Mouse (Mus musculus) gastrocnemius, adult 18-20 months (tissue): ENCODE measurements around the gene Ube2d1. TPM values are rescaled to one million over a fixed set of nuclear protein-coding genes. Genes with fewer than 3 reads are reported as not detected.

ENCODE experiments used
- DNase-seq: peaks from one replicate; pipeline ENCODE4 v3.0.0; 2021; ENCODE audit warnings: low spot score
- long read RNA-seq, 2 experiments: library from polyadenylated mRNA; stranded (forward); transcript quantifications; one replicate each; pipeline ENCODE4 v2.0.0; 2021
- total RNA-seq, 2 experiments: library from RNA; stranded (reverse); gene quantifications; 2 replicates each; pipeline ENCODE4 v1.2.3; 2021

Ube2d1 gene
- total RNA-seq = 100 to 1,000 TPM; 170 to 210 TPM
- long read RNA-seq, experiment 1, transcript Ube2d1-201 (7 exons, 1,431 nt) = major isoform, 48 of 58 reads
- long read RNA-seq, experiment 1, partial matches to known transcripts = 3 of 58 reads
- long read RNA-seq, experiment 1, other reads (novel, unspliced or antisense) = 7 of 58 reads
- long read RNA-seq, experiment 2, transcript Ube2d1-201 (7 exons, 1,431 nt) = major isoform, 51 of 62 reads
- long read RNA-seq, experiment 2, partial matches to known transcripts = 3 of 62 reads
- long read RNA-seq, experiment 2, other reads (novel, unspliced or antisense) = 7 of 62 reads

DNA sequence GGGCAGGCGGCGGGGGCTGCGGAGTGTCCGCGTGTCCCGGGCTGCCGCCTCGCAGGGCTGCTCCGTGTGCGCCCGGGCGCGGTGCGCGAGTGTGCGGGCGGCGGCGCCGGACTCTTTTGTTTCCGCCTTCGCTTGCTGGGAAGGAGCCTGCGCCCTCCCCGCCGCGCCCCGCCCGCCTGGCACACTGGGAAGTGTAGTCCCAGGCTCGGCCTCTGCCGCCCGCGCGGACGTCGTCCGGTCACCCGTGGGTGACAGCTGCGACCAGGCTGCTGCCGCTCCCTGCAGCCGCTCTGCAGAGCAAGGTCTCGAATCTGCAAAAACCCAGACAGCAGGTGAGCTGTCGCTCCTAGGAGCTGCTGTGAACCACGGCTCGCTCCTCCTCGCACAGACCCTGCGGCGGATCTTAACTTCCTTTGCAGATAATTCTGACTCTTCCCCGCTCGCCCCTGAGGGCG, at the start of gene Ube2d1:
Gene Ube2d1 (minus strand): TSS at position 137 of the 455 bp plus-strand sequence.
- peak; percentile 90 for DNase-seq

DNA sequence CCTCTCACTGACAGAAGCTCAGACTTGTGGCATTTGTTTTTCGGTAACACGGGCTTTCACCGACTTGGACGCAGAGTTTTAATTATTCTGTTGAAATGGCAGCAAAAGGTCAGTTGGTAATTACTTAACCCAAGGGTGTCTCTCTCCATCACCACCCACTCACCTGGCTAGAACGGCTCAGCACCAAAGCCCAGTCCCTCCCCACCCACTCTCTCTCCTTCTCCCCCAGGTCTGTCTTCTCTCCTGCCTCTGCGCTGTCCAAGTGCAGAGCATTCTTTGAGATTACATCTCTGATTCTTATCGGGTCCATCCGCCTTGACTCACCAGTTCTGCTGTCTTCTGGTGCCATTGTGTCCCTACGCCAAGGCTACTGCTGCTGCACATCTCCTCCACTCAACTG, 47.8 kb upstream of the Ube2d1 start:
- DNase-seq = no peak

DNA sequence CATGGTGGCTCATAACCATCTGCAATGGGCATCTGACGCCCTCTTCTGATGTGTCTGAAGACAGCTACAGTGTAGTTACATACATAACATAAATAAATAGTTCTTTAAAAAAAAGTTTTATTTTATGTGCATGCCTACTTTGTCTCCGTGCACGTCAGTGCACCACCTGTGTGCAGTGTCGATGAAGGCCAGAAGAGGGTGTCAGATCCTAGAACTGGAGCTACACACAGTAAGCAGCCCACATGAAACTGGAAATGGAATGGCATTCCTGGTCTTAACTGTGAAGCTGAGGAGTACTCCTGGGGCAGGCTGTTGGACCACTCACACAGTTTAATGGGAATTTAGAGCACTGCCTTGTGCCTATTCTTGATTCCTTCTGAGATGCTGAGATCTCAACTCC, 47.3 kb upstream of the Ube2d1 start:
- DNase-seq = no peak

DNA sequence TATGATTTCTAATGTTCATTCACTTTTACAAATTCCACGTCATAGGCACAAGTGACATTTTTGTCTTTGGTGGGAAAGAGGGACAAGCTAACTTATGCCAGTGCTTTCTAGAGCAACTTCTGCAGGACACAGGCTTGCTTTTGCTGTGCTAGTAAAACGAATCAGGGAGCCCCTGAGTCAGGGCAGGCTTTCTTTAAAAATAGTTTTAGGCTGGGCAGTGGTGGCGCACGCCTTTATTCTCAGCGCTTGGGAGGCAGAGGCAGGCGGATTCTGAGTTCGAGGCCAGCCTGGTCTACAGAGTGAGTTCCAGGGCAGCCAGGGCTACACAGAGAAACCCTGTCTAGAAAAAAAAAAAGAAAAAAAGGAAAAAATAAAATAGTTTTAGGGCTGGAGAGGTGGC, 46.8 kb upstream of the Ube2d1 start:
- DNase-seq = no peak

DNA sequence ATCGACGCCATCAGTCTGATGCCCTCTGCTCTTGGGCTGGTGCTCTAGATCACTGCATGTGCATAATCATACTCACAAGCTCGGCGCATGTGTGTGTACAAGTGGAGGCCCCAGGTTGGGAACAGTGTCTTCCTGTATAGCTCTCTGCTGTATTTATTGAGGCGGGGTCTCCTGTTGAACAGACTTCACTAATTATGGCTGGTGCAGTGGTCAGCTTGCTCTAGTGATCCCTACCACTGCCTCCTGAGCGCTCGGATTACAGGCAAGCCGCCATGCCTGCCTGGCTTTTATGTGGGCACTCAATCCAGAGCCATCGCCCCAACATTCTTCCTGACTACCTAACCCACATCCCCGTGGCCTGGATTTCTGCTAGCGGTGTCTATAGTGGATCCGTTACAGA, 45.0 kb upstream of the Ube2d1 start:
- no peak for DNase-seq

DNA sequence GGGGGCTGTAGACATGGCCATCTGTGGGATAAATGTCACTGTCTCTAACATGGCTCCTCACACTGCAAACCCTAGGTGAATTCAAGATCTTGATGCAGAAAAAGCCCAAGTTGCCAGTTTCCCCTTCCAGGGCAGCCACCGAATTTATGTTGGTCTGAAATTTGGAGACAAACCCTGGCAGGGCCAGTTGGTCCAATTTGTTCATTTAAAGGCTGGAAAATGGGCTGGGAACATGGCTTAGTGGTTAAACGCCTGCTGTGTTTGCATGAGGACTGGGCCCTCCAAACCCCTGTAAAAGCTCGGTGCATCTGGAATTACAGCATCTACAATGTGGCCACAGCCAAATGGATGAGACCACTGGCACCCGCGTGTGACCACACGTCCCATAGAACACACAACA, 44.2 kb upstream of the Ube2d1 start:
- no peak for DNase-seq

DNA sequence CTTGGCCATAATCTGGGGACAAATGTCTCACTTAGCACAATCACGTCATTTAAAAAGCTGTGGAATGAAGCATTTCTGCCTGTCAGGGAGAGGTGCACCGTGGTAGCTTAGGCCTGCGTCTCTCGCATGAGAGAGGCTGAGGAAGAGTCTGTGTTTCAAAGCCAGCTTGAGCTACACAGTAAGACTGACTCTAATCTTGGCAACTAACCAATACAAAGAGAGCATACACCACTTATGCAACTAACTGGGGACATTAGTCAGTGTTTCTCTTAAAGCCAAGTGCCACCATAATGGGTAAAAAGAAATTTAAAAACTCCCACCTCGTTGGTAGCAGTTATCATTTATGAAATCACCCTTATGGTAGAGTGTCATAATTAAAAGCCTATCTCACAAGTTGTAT, 43.8 kb upstream of the Ube2d1 start:
- DNase-seq = no peak

DNA sequence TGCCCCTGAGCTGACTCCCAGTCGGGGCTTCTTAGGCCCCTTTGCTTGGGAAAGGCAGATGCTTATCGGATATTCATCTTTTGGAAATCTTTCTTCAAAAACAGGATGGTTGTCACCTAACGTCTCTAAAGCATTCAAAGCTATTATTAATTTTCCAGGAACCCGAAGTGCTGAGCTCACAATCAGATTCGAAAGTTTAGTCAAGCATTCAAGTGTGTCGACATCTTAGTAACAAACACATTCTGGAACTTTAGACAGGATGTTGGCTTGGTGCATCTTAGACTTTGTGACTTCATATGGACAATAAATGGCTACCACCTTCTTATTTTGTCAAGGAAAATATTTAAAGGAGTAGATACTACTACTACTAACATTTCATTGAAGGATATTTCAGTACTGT, 43.3 kb upstream of the Ube2d1 start:
- DNase-seq = no peak

DNA sequence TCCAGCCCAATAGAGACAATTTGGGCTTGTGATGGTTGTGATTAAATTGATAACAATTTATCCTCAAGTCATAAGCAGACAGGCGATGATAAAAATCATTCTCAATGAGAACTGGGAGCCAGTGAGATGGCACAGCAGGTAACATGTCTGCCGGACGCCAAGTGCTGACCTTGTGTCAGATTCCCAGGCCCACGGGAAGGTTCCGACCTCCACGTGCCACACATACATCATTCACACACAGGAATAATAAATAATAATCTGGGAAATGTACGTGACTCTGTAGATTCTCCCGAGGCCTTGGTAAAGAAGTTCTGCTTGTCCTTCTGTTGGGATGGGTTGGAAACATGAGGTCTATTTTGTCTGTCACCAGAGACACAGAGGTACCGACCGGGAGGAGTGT, 42.3 kb upstream of the Ube2d1 start:
- no peak for DNase-seq

DNA sequence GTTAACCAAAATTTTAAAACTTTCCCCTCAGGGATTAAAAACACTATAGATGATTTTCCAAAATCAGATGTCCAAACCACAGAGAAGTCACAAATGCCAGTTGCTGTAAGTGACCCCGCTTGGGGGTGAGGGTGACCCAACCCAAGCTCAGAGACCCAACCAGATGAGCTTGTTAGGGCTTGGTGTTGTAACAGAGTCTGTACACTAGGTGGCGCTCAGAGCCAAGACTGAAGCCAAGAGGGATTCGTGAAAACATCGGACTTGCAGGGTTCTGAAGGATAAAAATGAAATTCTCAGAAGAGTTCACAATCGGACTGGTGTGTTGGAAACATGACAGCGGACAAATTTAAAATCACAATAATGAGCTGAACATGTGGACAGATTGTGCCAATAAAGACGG, 41.7 kb upstream of the Ube2d1 start:
- peak; percentile 72 for DNase-seq

DNA sequence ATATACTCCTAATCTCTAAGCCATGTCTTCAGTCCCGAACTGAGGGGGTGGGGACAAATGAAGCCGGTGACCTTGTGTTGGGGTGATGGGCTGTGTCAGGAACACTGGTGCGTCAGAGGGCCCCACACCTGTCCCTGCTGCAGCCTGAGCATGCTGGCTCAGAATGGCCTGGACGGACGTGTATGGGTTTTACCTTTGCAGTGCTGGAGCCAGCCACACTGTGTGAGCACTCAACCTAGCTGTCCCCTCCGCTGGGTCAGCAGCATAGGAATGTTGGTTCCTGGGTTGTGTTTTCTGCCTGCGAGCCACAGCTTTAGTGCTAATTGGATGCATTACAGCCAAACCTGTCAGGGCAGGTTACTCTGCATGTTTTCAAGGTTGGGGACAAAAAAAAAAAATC, 41.1 kb upstream of the Ube2d1 start:
- DNase-seq = no peak

DNA sequence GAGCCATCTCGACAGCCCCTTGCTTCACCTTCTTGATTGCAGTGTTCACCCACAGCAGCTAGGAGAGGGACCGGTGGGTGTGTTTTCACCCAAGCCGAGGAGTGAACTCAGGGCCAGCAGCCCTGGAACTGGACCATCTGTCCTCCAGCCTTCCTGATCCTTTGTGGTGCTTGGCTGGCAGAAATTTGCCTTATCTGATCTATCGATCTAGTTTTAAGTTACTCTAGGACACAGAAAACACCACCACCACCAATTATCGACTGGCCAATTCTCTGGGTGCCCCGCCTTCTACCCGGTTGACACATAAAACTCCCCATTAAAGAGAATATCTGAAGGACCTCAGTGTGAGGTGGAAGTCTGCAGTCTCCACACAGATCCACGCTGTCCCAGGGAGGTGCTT, 38.6 kb upstream of the Ube2d1 start:
- DNase-seq = no peak

DNA sequence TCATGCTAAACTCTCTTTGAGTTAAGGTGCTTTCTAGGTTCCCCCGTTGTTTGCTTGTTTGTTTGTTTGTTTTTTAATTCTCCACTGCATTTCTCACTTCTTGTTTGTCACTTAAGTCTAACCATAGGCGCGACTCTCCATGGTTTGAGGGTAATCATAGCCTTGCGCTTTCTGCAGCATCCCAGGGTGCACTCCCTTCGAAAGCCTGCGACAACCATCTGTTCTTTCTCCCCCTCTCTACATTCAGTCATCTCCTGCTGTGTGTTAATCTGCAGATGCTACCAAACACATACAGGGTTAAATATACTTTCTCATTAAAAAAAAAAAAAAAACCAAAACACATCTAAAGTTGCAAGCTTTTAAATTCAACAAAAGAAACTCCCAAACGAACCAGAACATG, 31.4 kb upstream of the Ube2d1 start:
- no peak for DNase-seq

DNA sequence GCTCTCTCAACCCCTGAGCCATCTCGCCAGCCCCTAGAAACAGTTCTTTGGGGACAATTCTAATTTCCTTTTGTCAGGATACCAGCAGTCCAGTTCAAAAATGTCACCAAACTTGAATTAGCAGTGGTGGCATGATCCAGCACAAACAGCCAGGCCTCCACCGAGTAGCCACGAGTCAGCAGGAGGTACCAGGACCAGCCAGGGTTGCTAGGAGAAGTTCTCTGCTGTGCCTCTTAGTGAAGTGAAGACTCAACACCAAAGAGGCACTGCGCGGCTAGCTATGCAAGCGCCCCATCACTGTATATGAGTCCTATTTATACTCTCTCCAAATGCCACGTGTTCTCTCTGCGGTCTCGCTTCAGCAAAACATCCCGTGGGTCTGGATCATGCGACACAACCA, 31.0 kb upstream of the Ube2d1 start:
- no peak for DNase-seq

DNA sequence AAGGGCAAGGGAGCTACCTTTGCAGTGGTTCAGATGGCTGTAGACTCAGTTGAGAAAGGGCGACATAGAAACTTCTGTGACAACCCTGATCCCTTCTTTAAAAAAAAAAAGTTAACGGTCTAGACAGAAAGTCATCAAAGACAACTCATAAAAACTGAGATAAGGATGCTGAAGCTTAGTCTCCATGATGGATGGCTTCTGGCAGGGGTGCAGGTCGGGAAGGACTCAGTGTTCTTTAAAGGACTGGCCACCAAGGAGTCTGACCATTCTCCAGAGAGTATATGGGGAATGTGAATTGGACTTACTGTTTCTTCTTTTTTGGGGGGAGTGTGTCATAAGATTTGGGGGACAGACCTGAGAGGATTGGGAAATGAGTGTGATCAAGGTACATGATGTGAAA, 29.5 kb upstream of the Ube2d1 start:
- DNase-seq = no peak

DNA sequence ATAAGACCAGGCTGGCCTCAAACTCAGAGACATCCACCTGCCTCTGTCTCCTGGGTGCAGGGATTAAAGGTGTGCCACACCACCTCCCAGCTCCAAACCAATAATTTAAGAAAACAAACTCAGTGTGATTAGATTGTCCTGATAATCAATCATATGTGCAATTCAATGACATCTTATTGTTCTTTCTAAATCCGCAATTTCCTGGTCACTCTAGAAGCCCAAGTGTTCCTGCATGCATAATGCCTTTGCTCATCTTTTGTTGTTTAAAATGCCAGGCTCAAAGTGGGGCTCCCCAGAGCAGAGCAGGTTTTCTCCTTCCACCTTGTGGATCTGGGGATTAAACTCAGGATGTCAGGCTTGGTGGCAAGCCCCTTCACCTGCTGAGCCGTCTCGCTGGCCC, 25.2 kb upstream of the Ube2d1 start:
- no peak for DNase-seq

DNA sequence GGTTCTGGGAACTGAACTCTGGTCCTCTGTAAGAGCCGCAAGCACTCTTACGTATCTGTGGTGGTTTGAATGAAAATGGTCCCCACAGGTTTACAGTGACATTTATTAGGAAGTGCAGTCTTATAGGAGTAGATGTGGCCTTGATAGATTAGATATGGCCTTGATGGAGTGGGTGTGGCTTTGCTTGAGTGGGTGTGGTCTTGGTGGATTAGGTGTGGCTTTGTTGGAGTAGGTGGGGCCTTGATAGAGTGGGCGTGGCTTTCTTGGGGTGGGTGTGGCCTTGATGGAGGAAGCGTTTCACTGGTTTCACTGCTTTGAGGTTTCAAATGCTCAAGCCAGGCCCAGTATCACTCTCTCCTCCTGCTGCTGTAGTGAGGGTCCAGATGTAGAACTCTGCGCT, 23.1 kb upstream of the Ube2d1 start:
- DNase-seq = no peak

DNA sequence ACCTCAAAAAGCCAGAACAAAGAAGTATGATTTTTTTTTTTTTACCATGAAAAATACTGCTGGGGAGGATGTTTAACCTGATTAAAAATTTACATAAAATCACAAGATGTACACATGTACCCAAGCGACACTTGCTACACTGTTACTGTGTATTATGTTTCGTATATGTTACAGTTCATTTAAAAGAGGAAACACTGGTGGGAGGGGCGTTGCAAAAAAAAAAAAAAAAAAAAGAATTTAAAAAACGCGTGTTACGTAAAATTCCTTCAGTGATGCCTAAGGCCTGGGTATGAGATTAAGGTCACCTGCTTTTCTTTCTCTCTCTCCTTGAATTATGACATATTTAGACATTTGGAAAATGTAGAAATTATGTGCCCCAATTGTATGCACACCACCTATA, 21.7 kb upstream of the Ube2d1 start:
- no peak for DNase-seq

DNA sequence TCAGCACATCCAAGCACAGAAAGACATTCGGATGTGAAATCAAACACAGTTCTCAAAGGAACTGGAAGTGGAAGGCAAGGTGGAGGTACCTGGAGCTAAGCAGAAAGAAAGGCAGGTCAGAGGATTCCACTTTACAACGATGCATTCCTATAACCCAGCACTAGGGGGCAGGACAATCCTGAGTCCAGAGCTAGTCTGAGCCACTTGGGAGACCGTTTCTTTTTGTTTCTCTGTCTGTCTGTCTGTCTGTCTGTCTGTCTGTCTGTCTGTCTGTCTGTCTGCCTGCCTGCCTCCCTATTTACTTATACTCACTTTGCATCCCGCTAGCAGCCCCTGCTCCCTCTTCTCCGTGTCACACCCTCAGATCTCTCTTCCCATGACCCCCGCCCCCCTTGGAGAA, 21.1 kb upstream of the Ube2d1 start:
- peak; percentile 32 for DNase-seq

DNA sequence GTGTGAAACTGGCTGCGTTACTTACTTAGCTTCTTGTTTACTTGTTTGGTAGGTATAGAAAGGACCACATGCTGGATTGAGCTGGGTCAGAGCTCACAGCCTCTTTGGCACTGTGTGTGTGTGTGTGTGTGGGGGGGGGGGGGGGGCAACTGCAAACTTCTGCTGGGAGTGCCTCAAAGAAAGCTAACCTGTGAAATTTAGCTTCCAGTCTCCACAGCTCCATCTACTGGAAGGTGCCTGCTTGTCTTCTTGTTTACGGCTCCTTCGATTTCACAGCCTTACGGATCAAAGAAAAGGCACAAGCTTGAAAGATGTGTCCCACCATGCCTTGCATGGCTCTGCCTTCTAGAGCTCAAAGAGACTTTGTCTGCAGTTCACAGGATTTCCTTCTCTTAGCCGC, 17.4 kb upstream of the Ube2d1 start:
- DNase-seq = peak; percentile 48

DNA sequence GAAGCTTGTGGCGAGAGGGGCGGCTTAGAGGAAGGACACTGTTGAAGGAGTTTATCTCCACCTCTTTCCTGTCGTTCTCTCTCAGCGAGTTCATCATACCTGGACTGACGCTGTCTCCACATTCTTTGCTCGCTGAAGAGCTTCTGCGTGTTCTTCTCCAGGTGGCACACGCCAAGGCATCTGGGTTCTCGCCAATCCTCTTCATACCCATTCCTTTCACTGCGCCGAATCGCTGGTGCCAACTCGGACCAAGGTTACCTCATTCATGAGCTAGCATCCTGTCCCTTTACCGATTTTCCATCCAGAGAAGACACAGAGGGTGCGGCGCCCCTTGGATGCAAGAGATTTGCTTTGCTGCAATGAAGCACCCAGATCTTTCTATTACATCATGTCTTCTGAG, 15.1 kb upstream of the Ube2d1 start:
- DNase-seq = no peak

DNA sequence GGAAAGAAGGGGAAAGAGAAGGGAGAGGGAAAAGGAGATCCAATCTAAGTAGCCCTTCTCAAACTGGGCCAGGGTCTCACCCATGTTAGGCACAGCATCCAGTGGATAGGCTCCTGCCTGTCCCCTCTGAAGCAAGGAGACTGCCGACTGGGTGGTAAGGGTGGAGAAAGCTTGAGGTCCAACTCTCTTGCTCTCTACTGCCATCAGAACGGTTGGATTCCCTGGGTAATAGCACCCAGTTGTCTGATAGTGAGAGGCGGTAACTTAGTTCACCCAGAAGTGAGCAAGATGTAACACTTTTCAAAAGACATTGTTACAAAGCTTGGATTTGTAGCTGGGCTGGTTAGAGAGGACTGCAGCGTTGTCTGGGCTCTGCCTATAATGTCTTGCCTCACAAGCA, 8.2 kb upstream of the Ube2d1 start:
- no peak for DNase-seq

DNA sequence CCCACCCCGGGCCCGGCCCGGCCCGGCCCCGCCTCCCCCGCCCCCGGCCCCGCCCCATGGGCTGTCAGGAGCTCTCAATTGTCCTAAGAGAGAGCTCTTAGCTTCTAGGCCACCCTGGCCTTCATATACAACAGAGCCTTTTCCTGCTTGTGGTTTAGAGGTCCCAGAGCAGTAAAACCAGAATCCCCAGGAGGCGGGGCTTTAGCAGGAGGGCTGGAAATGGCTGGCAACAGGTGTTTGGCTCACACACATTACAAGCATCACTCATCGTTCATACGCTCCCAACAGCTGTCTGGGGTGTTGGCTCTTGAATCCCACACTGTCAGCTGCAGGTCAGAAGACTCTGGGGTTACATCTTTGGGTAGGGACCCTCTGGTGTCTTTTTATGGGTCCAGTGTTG, 7.2 kb upstream of the Ube2d1 start:
- peak; percentile 62 for DNase-seq

DNA sequence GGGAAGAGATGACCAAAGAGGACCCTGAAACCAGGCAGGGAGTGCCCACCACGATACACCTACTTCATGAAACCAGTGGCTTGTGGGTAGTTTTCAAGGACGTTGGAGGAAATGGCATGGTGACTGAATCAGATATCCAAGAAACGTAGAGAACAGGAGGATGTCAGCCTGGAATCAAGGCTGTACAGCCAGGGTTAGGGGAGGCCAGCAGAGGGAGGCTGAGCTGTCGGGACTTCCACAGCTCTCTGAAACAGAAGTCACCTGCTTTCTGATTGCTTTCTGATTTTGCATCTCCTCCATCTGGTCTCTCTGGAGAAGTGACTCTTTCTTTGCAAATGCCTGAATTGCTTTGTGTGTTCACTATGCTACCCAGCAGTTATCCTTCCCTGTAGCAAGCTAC, 6.7 kb upstream of the Ube2d1 start:
- no peak for DNase-seq
